Mouse (Mus musculus) embryo, embryonic 10.5 days (tissue): ENCODE data around the gene Zfp941.
"Not testable (repeated sequence)": the region's sequence is repeated elsewhere in the genome, so short reads cannot be mapped to it uniquely, and the experiment has no call there.

Source experiments
- DNase-seq: peaks from one replicate; pipeline ENCODE4 v3.0.0-alpha.2; 2015; ENCODE audit warnings: low spot score

Gene Zfp941

DNA sequence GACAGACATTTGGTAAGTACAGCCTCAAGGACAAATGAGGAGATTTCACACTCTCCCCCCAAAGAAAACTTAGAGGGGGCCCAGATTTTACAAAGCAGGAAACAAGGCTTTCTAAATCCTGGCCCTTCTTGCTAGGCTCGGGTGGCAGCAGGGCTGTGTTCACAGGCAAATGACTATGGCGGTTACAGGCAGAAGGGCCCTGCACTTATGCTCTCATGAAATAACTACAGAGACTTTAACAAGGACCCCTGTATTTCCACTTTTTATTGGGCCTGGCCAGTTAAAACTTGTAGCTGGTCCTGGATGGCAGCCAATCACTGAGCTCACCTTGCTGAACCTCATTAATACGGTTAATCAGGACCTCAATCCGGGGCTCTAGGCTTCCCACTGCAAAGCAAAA, 41.4 kb downstream of the Zfp941 start:
- DNase-seq = no peak

DNA sequence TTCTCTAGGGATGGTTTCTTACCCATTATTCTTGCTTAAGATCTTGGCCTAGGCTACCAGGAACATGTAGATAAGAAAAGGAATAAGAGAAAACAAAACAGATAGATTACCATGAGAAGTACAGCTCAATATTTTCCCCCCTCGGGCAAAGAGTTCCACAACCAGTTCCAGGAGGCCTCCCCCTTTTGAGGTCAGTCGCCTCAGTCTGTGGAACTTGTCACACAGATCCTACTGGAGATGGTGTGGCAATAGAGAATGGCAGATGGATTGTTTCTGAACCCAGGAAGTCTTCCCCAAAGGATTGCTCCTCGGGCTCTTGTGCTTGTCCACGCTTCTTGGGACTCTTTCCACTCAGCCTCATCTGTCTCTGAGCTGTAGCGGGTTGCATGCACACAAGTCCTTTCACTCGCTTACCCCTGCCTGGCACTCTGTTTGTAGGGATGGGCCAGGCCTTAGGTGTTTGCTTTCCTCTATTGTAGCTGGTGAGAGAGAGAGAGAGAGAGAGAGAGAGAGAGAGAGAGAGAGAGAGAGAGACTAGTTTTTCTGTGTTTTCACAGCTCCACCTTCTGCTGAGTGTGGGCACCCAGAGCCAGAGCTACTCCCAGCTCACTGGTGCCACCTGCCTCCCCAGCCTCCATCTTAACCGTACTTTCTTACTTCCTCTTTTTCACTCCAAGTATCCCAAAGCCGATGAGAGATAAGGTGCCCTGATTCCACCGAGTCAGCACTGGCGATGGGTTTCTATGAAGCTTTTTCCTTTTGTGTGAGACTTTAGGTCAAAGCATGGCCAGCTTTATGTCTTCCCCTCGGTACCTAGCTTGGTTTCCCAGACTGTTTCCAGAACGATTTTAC, 55.9 kb downstream of the Zfp941 start:
- DNase-seq = no peak

DNA sequence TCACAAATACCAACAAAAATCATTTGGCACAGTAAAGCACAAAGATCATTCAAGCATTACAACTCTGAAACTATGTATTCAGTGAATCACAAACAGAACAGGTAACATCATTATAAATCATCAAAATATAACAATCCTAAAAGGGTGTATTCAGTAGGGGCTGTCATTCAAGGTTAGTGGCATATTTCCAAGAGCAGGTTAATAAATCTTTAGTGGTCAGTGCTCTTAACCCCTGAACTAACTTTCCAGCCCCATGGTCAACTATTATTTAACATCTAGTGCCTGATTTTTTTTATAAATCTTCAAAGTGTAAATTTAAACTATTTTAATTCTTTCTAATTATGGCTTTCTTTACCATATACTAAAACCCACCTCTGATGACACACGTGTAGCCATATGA, 56.6 kb downstream of the Zfp941 start:
- DNase-seq = not testable (repeated sequence)

GRCm38 (mm10) chr7:140763447-140764020, 58.4 kb downstream of the Zfp941 start, which contains the start of gene Cyp2e1:
Gene Cyp2e1 (plus strand): TSS chr7:140763739.
- DNase-seq = no peak

GRCm38 (mm10) chr7:140760647-140761046, 61.3 kb downstream of the Zfp941 start:
- no peak for DNase-seq
